Mouse (Mus musculus): ENCODE measurements around the gene Tnfsf8. TPM values are rescaled to one million over a fixed set of nuclear protein-coding genes. Genes with fewer than 3 reads are reported as not detected.

The Tnfsf8 gene
- polyA plus RNA-seq, 1 experiment from 2014 or later, result not detected

- H3K27ac ChIP-seq (ENCODE audit: low read depth, low read length), result no peak overlapping the region
- no peaks in the 10 kb centered on the region for H3K27me3 ChIP-seq (ENCODE audit: control insufficient read depth, insufficient read depth, low read length)
- H3K4me2 ChIP-seq (replicated peaks; ENCODE audit: low read depth, low read length), result no peak overlapping the region
- 91% methylated on average over 1 of the region's 1 CpGs for WGBS
- no peaks in the 10 kb centered on the region for H3K4me1 ChIP-seq (ENCODE audit: control insufficient read depth, insufficient read depth, low read length)
- no peaks in the 10 kb centered on the region for H3K9me3 ChIP-seq (ENCODE audit: control insufficient read depth, low read length)
- H3K4me3 ChIP-seq (ENCODE audit: low read length), result no peak overlapping the region
- no peaks in the 10 kb centered on the region for H3K36me3 ChIP-seq (ENCODE audit: control insufficient read depth, insufficient read depth, low read length)
- H3K9ac ChIP-seq (ENCODE audit: low read depth, low read length), result no peak overlapping the region
- no peak for ATAC-seq (ENCODE audit: low FRiP score, low TSS enrichment)
Measured at GRCm38 (mm10) chr4:63870678-63871077, 9.5 kb upstream of the Tnfsf8 start.

GRCm38 (mm10) chr4:63868770-63869169, 7.6 kb upstream of the Tnfsf8 start:
- H3K4me3 ChIP-seq (ENCODE audit: low read length), result no peak overlapping the region
- ATAC-seq (ENCODE audit: low FRiP score, low TSS enrichment), result no peak
- H3K4me2 ChIP-seq (replicated peaks; ENCODE audit: low read depth, low read length), result no peak overlapping the region
- WGBS, result 76% methylated on average over 2 of the region's 2 CpGs
- no peaks in the 10 kb centered on the region for H3K36me3 ChIP-seq (ENCODE audit: control insufficient read depth, insufficient read depth, low read length)
- no peaks in the 10 kb centered on the region for H3K9me3 ChIP-seq (ENCODE audit: control insufficient read depth, low read length)
- no peak overlapping the region for H3K27ac ChIP-seq (ENCODE audit: low read depth, low read length)
- H3K4me1 ChIP-seq (ENCODE audit: control insufficient read depth, insufficient read depth, low read length), result no peaks in the 10 kb centered on the region
- no peaks in the 10 kb centered on the region for H3K27me3 ChIP-seq (ENCODE audit: control insufficient read depth, insufficient read depth, low read length)
- H3K9ac ChIP-seq (ENCODE audit: low read depth, low read length), result no peak overlapping the region

GRCm38 (mm10) chr4:63862953-63863352, 1.8 kb upstream of the Tnfsf8 start:
- Histone ChIP-seq H3K9ac (ENCODE audit: low read depth, low read length) (no peak overlapping the region), H3K9me3 (ENCODE audit: control insufficient read depth, low read length) (no peaks in the 10 kb centered on the region), H3K4me1 (ENCODE audit: control insufficient read depth, insufficient read depth, low read length) (no peaks in the 10 kb centered on the region), H3K36me3 (ENCODE audit: control insufficient read depth, insufficient read depth, low read length) (no peaks in the 10 kb centered on the region), H3K4me2 (replicated peaks; ENCODE audit: low read depth, low read length) (no peak overlapping the region), H3K27ac (ENCODE audit: low read depth, low read length) (no peak overlapping the region), H3K27me3 (ENCODE audit: control insufficient read depth, insufficient read depth, low read length) (no peaks in the 10 kb centered on the region), H3K4me3 (ENCODE audit: low read length) (no peak overlapping the region)
- no peak for ATAC-seq (ENCODE audit: low FRiP score, low TSS enrichment)
- WGBS, result 77% methylated on average over 3 of the region's 3 CpGs

GRCm38 (mm10) chr4:63862092-63862697, 1.0 kb upstream of the Tnfsf8 start:
- Histone ChIP-seq H3K4me1 (ENCODE audit: control insufficient read depth, insufficient read depth, low read length) (no peaks in the 10 kb centered on the region), H3K9me3 (ENCODE audit: control insufficient read depth, low read length) (no peaks in the 10 kb centered on the region), H3K4me3 (ENCODE audit: low read length) (no peak overlapping the region), H3K27me3 (ENCODE audit: control insufficient read depth, insufficient read depth, low read length) (no peaks in the 10 kb centered on the region), H3K9ac (ENCODE audit: low read depth, low read length) (no peak overlapping the region), H3K27ac (ENCODE audit: low read depth, low read length) (no peak overlapping the region), H3K36me3 (ENCODE audit: control insufficient read depth, insufficient read depth, low read length) (no peaks in the 10 kb centered on the region), H3K4me2 (replicated peaks; ENCODE audit: low read depth, low read length) (no peak overlapping the region)
- 64% methylated on average over 4 of the region's 4 CpGs for WGBS
- ATAC-seq (ENCODE audit: low FRiP score, low TSS enrichment), result no peak

GRCm38 (mm10) chr4:63860236-63860635, 911 bp downstream of the Tnfsf8 start:
- Histone ChIP-seq H3K36me3 (ENCODE audit: control insufficient read depth, insufficient read depth, low read length) (no peaks in the 10 kb centered on the region), H3K9me3 (ENCODE audit: control insufficient read depth, low read length) (no peaks in the 10 kb centered on the region), H3K4me2 (replicated peaks; ENCODE audit: low read depth, low read length) (no peak overlapping the region), H3K4me3 (ENCODE audit: low read length) (no peak overlapping the region), H3K27me3 (ENCODE audit: control insufficient read depth, insufficient read depth, low read length) (no peaks in the 10 kb centered on the region), H3K9ac (ENCODE audit: low read depth, low read length) (no peak overlapping the region), H3K4me1 (ENCODE audit: control insufficient read depth, insufficient read depth, low read length) (no peaks in the 10 kb centered on the region), H3K27ac (ENCODE audit: low read depth, low read length) (no peak overlapping the region)
- WGBS, result 85% methylated on average over 5 of the region's 5 CpGs
- ATAC-seq (ENCODE audit: low FRiP score, low TSS enrichment), result no peak

- Histone ChIP-seq H3K27ac (ENCODE audit: low read depth, low read length) (no peak overlapping the region), H3K4me2 (replicated peaks; ENCODE audit: low read depth, low read length) (no peak overlapping the region), H3K4me3 (ENCODE audit: low read length) (no peak overlapping the region), H3K36me3 (ENCODE audit: control insufficient read depth, insufficient read depth, low read length) (no peaks in the 10 kb centered on the region), H3K9me3 (ENCODE audit: control insufficient read depth, low read length) (no peaks in the 10 kb centered on the region), H3K4me1 (ENCODE audit: control insufficient read depth, insufficient read depth, low read length) (no peaks in the 10 kb centered on the region), H3K9ac (ENCODE audit: low read depth, low read length) (no peak overlapping the region), H3K27me3 (ENCODE audit: control insufficient read depth, insufficient read depth, low read length) (no peaks in the 10 kb centered on the region)
- ATAC-seq (ENCODE audit: low FRiP score, low TSS enrichment), result no peak
- WGBS, result 82% methylated on average over 4 of the region's 4 CpGs
Measured at GRCm38 (mm10) chr4:63859785-63860203, 1.4 kb downstream of the Tnfsf8 start.

GRCm38 (mm10) chr4:63858646-63859224, 2.4 kb downstream of the Tnfsf8 start:
- 86% methylated on average over 7 of the region's 7 CpGs for WGBS
- H3K27ac ChIP-seq (ENCODE audit: low read depth, low read length), result no peak overlapping the region
- no peaks in the 10 kb centered on the region for H3K27me3 ChIP-seq (ENCODE audit: control insufficient read depth, insufficient read depth, low read length)
- no peak overlapping the region for H3K9ac ChIP-seq (ENCODE audit: low read depth, low read length)
- no peak overlapping the region for H3K4me2 ChIP-seq (replicated peaks; ENCODE audit: low read depth, low read length)
- no peaks in the 10 kb centered on the region for H3K4me1 ChIP-seq (ENCODE audit: control insufficient read depth, insufficient read depth, low read length)
- no peak for ATAC-seq (ENCODE audit: low FRiP score, low TSS enrichment)
- H3K9me3 ChIP-seq (ENCODE audit: control insufficient read depth, low read length), result no peaks in the 10 kb centered on the region
- H3K36me3 ChIP-seq (ENCODE audit: control insufficient read depth, insufficient read depth, low read length), result no peaks in the 10 kb centered on the region
- no peak overlapping the region for H3K4me3 ChIP-seq (ENCODE audit: low read length)

- no peak overlapping the region for H3K4me3 ChIP-seq (ENCODE audit: low read length)
- ATAC-seq (ENCODE audit: low FRiP score, low TSS enrichment), result no peak
- 89% methylated on average over 6 of the region's 6 CpGs for WGBS
Measured at GRCm38 (mm10) chr4:63856764-63857163, 4.4 kb downstream of the Tnfsf8 start.

GRCm38 (mm10) chr4:63853782-63854386, 7.3 kb downstream of the Tnfsf8 start:
- ATAC-seq (ENCODE audit: low FRiP score, low TSS enrichment), result no peak

More at GRCm38 (mm10) chr4:63856764-63857163, 4.4 kb downstream of the Tnfsf8 start:
- no peaks in the 10 kb centered on the region for H3K9me3 ChIP-seq (ENCODE audit: control insufficient read depth, low read length)
- no peaks in the 10 kb centered on the region for H3K4me1 ChIP-seq (ENCODE audit: control insufficient read depth, insufficient read depth, low read length)
- no peak overlapping the region for H3K4me2 ChIP-seq (replicated peaks; ENCODE audit: low read depth, low read length)
- H3K36me3 ChIP-seq (ENCODE audit: control insufficient read depth, insufficient read depth, low read length), result no peaks in the 10 kb centered on the region
- no peak overlapping the region for H3K27ac ChIP-seq (ENCODE audit: low read depth, low read length)
- no peaks in the 10 kb centered on the region for H3K27me3 ChIP-seq (ENCODE audit: control insufficient read depth, insufficient read depth, low read length)
- no peak overlapping the region for H3K9ac ChIP-seq (ENCODE audit: low read depth, low read length)

More at GRCm38 (mm10) chr4:63853782-63854386, 7.3 kb downstream of the Tnfsf8 start:
- Histone ChIP-seq H3K36me3 (ENCODE audit: control insufficient read depth, insufficient read depth, low read length) (no peaks in the 10 kb centered on the region), H3K4me3 (ENCODE audit: low read length) (no peak overlapping the region), H3K4me1 (ENCODE audit: control insufficient read depth, insufficient read depth, low read length) (no peaks in the 10 kb centered on the region), H3K9ac (ENCODE audit: low read depth, low read length) (no peak overlapping the region), H3K27me3 (ENCODE audit: control insufficient read depth, insufficient read depth, low read length) (no peaks in the 10 kb centered on the region), H3K27ac (ENCODE audit: low read depth, low read length) (no peak overlapping the region), H3K4me2 (replicated peaks; ENCODE audit: low read depth, low read length) (no peak overlapping the region), H3K9me3 (ENCODE audit: control insufficient read depth, low read length) (no peaks in the 10 kb centered on the region)
- WGBS, result 78% methylated on average over 1 of the region's 1 CpGs
